Mouse (Mus musculus) heart, embryonic 15.5 days (tissue): ENCODE results near the gene Kpna2. TPM values are rescaled to one million over a fixed set of nuclear protein-coding genes. Genes with fewer than 3 reads are reported as not detected.
"Not testable (repeated sequence)": the region's sequence is repeated elsewhere in the genome, so short reads cannot be mapped to it uniquely, and the experiment has no call there.

Experiments used
- ATAC-seq: fragments of 200-750 bp; cut with Nextera tagmentation; replicated peaks from 2 replicates; pipeline ENCODE4 v1.8.0; 2017; ENCODE audit warnings: low read depth, moderate TSS enrichment; ENCODE audit not compliant: insufficient number of reproducible peaks, insufficient read depth, low FRiP score
- H3K27ac ChIP-seq: fragments of 300-500 bp; sonication (generic); 2 replicates; pipeline ENCODE4 v1.5.1; 2015; ENCODE audit warnings: mild to moderate bottlenecking, inconsistent platforms
- H3K27me3 ChIP-seq: fragments of 300-500 bp; sonication (generic); 2 replicates; pipeline ENCODE4 v1.6.1; 2015; ENCODE audit warnings: inconsistent platforms
- H3K36me3 ChIP-seq: fragments of 300-500 bp; sonication (generic); 2 replicates; pipeline ENCODE4 v1.6.1; 2015; ENCODE audit warnings: mild to moderate bottlenecking, inconsistent platforms
- H3K4me1 ChIP-seq: fragments of 300-500 bp; sonication (generic); replicated peaks from 2 replicates; pipeline ENCODE4 v1.6.1; 2015; ENCODE audit warnings: inconsistent platforms
- H3K4me2 ChIP-seq: fragments of 300-500 bp; sonication (generic); 2 replicates; pipeline ENCODE4 v1.6.1; 2015; ENCODE audit warnings: inconsistent platforms, mild to moderate bottlenecking, moderate library complexity
- H3K4me3 ChIP-seq: fragments of 300-500 bp; sonication (generic); 2 replicates; pipeline ENCODE4 v1.5.1; 2015; ENCODE audit warnings: mild to moderate bottlenecking, inconsistent platforms
- H3K9ac ChIP-seq: fragments of 300-500 bp; sonication (generic); 2 replicates; pipeline ENCODE4 v1.6.1; 2015; ENCODE audit warnings: mild to moderate bottlenecking, inconsistent platforms
- H3K9me3 ChIP-seq: fragments of 300-500 bp; sonication (generic); replicated peaks from 2 replicates; pipeline ENCODE4 v1.6.1; 2016; ENCODE audit warnings: inconsistent platforms
- WGBS: fragments of 180-500 bp; shearing (Covaris S2); methylation state at CpG from one replicate; pipeline ENCODE4 v1.1.7; 2015; ENCODE audit warnings: mixed read lengths; 5-methylcytosine and 5-hydroxymethylcytosine counted together
- polyA plus RNA-seq: library from polyadenylated mRNA; unstranded; fragments of >200 nt; fragmentation: Nextera tagmentation; extraction: Ambion mirVana; gene quantifications from 2 replicates; pipeline ENCODE4 v1.2.1, GENCODE M21; 2015

Kpna2 gene
- polyA plus RNA-seq, 1 experiment from 2014 or later: 231 TPM

GRCm38 (mm10) chr11:107028275-107028618 is 28.9 kb upstream of the Kpna2 start:
- Histone ChIP-seq H3K4me1 (peaks cover 38% of the 10 kb centered on the region), H3K9ac (peak overlapping the region; percentile 70), H3K9me3 (no peaks in the 10 kb centered on the region), H3K27me3 (no peaks in the 10 kb centered on the region), H3K4me2 (peak overlapping the region; percentile 95), H3K36me3 (no peaks in the 10 kb centered on the region), H3K4me3 (peak overlapping the region; percentile 76), H3K27ac (peak overlapping the region; percentile 83)
- peak; percentile 28; the same call in 1 of the 2 replicates for ATAC-seq
- WGBS: 3% methylated on average over 29 of the region's 29 CpGs

- ATAC-seq: peak; percentile 92
- Histone ChIP-seq H3K4me1 (peaks cover 38% of the 10 kb centered on the region), H3K4me2 (peak overlapping the region; percentile 95), H3K4me3 (peak overlapping the region; percentile 76), H3K9ac (peak overlapping the region; percentile 70), H3K27ac (peak overlapping the region; percentile 83), H3K9me3 (no peaks in the 10 kb centered on the region), H3K27me3 (no peaks in the 10 kb centered on the region), H3K36me3 (no peaks in the 10 kb centered on the region)
- under 1% methylated on average over 106 of the region's 107 CpGs for WGBS
Measured at GRCm38 (mm10) chr11:107027431-107028274, 28.3 kb upstream of the Kpna2 start.

- Histone ChIP-seq H3K4me2 (peak overlapping the region; percentile 95), H3K9ac (no peak overlapping the region), H3K27ac (0 out of 2 replicates have a peak overlapping the region, but pooled peaks have one; percentile 31), H3K4me3 (peak overlapping the region; percentile 76), H3K27me3 (no peaks in the 10 kb centered on the region), H3K4me1 (peaks cover 38% of the 10 kb centered on the region), H3K9me3 (no peaks in the 10 kb centered on the region), H3K36me3 (no peaks in the 10 kb centered on the region)
- WGBS: 11% methylated on average over 12 of the region's 12 CpGs
- ATAC-seq: no peak
Measured at GRCm38 (mm10) chr11:107026554-107027430, 27.5 kb upstream of the Kpna2 start.

GRCm38 (mm10) chr11:107025411-107026321 is 26.3 kb upstream of the Kpna2 start, which contains the start of gene 1810010H24Rik:
Gene 1810010H24Rik (plus strand): TSS chr11:107025681.
- no peak for ATAC-seq
- Histone ChIP-seq H3K9me3 (no peaks in the 10 kb centered on the region), H3K4me2 (peak within 1 kb of the TSS; percentile 95), H3K4me1 (peaks cover 38% of the 10 kb centered on the region), H3K4me3 (peak within 1 kb of the TSS; percentile 76), H3K36me3 (no peaks in the 10 kb centered on the region), H3K9ac (peak within 1 kb of the TSS; percentile 60), H3K27ac (peak within 1 kb of the TSS; percentile 58), H3K27me3 (no peaks in the 10 kb centered on the region)
- WGBS: under 1% methylated on average over 45 of the region's 45 CpGs

- WGBS: 53% methylated on average over 4 of the region's 4 CpGs
- no peak overlapping the region; the same call in 1 of the 2 replicates for H3K27ac ChIP-seq
- no peak overlapping the region for H3K4me3 ChIP-seq
- H3K27me3 ChIP-seq: no peaks in the 10 kb centered on the region
- H3K4me2 ChIP-seq: no peak overlapping the region
- no peaks in the 10 kb centered on the region for H3K9me3 ChIP-seq
- H3K4me1 ChIP-seq: peaks cover 36% of the 10 kb centered on the region
- no peak overlapping the region for H3K9ac ChIP-seq
- no peak for ATAC-seq
- no peaks in the 10 kb centered on the region for H3K36me3 ChIP-seq
Measured at GRCm38 (mm10) chr11:107024406-107024805, 25.1 kb upstream of the Kpna2 start.

GRCm38 (mm10) chr11:107022050-107022683 is 22.8 kb upstream of the Kpna2 start:
- no peaks in the 10 kb centered on the region for H3K36me3 ChIP-seq
- no peak for ATAC-seq
- no peak overlapping the region for H3K9ac ChIP-seq
- H3K9me3 ChIP-seq: no peaks in the 10 kb centered on the region
- 82% methylated on average over 13 of the region's 13 CpGs for WGBS
- H3K4me3 ChIP-seq: no peak overlapping the region
- no peak overlapping the region for H3K27ac ChIP-seq
- H3K27me3 ChIP-seq: no peaks in the 10 kb centered on the region
- no peak overlapping the region for H3K4me2 ChIP-seq
- peaks cover 27% of the 10 kb centered on the region for H3K4me1 ChIP-seq

GRCm38 (mm10) chr11:107019722-107020121 is 20.4 kb upstream of the Kpna2 start:
- not testable (repeated sequence) for H3K36me3 ChIP-seq, H3K9ac ChIP-seq, H3K27ac ChIP-seq, ATAC-seq, H3K4me2 ChIP-seq, H3K27me3 ChIP-seq, H3K9me3 ChIP-seq, H3K4me3 ChIP-seq, H3K4me1 ChIP-seq
- WGBS: 88% methylated on average over 5 of the region's 5 CpGs

GRCm38 (mm10) chr11:107019318-107019717 is 20.0 kb upstream of the Kpna2 start:
- H3K36me3 ChIP-seq: no peaks in the 10 kb centered on the region
- WGBS: 70% methylated on average over 4 of the region's 4 CpGs
- no peaks in the 10 kb centered on the region for H3K27me3 ChIP-seq
- no peak overlapping the region for H3K27ac ChIP-seq
- H3K9ac ChIP-seq: no peak overlapping the region
- ATAC-seq: no peak
- peaks cover 6% of the 10 kb centered on the region for H3K4me1 ChIP-seq
- no peaks in the 10 kb centered on the region for H3K9me3 ChIP-seq
- no peak overlapping the region for H3K4me2 ChIP-seq
- no peak overlapping the region for H3K4me3 ChIP-seq

GRCm38 (mm10) chr11:107018606-107019005 is 19.3 kb upstream of the Kpna2 start:
- WGBS: 31% methylated on average over 8 of the region's 8 CpGs
- Histone ChIP-seq H3K4me2 (no peak overlapping the region), H3K4me1 (peaks cover 6% of the 10 kb centered on the region), H3K9ac (no peak overlapping the region), H3K4me3 (no peak overlapping the region), H3K27ac (no peak overlapping the region), H3K9me3 (no peaks in the 10 kb centered on the region), H3K36me3 (no peaks in the 10 kb centered on the region), H3K27me3 (no peaks in the 10 kb centered on the region)
- no peak for ATAC-seq

GRCm38 (mm10) chr11:107017339-107017886 is 18.1 kb upstream of the Kpna2 start:
- H3K36me3 ChIP-seq: no peaks in the 10 kb centered on the region
- no peak overlapping the region for H3K27ac ChIP-seq
- H3K4me1 ChIP-seq: peaks cover 6% of the 10 kb centered on the region
- no peak overlapping the region for H3K4me2 ChIP-seq
- H3K9ac ChIP-seq: no peak overlapping the region
- no peaks in the 10 kb centered on the region for H3K27me3 ChIP-seq
- H3K9me3 ChIP-seq: no peaks in the 10 kb centered on the region
- ATAC-seq: no peak
- no peak overlapping the region for H3K4me3 ChIP-seq
- WGBS: 51% methylated on average over 6 of the region's 6 CpGs
